Mouse (Mus musculus): ENCODE measurements around the gene Kcnma1. TPM values are rescaled to one million over a fixed set of nuclear protein-coding genes. Genes with fewer than 3 reads are reported as not detected.

Kcnma1 gene
- total and polyA plus RNA-seq, 3 experiments, result not detected

DNA sequence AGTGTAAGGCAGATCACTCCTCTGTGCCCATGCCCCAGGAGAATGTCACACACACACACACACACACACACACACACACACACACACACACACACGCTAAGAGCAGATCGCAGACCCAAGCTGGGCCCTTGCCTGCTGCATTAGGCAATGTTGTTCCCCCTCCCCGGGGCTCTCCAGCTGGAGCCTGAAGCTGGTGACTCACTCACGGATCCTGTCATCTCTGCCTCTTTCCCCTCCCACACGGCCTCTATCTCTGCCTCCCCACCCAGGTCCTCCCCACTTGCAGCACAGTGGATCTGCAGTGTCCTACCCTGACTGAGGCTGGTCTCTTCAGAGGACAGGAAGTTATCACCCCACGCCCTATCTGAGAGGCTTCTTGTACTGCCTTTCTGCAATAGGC is 128.8 kb downstream of the Kcnma1 start:
- TF ChIP-seq EP300 (IDR thresholded peaks at IDR 0.05; ENCODE audit: low read depth in 1 of 2, low read length in 2 of 2), result no peak
- TF ChIP-seq GABPA (IDR thresholded peaks at IDR 0.05; ENCODE audit: low read depth, low read length), result no peak
- no peak for TF ChIP-seq NELFE (IDR thresholded peaks at IDR 0.05; ENCODE audit: low read depth, low read length)
- no peak for TF ChIP-seq POLR2AphosphoS2 (IDR thresholded peaks at IDR 0.05; ENCODE audit: low read length)
- no peak for TF ChIP-seq TBP (IDR thresholded peaks at IDR 0.05; ENCODE audit: low read depth, low read length)
- TF ChIP-seq RAD21 (IDR thresholded peaks at IDR 0.05; ENCODE audit: low read depth, low read length), result no peak
- no peak for TF ChIP-seq ELF1 (IDR thresholded peaks at IDR 0.05; ENCODE audit: low read depth, low read length)
- no peak for TF ChIP-seq SIN3A (IDR thresholded peaks at IDR 0.05; ENCODE audit: low read length)
- TF ChIP-seq BHLHE40 (IDR thresholded peaks at IDR 0.05; ENCODE audit: borderline replicate concordance, low read depth, low read length), result no peak
- no peak for TF ChIP-seq E2F4 (IDR thresholded peaks at IDR 0.05; ENCODE audit: borderline replicate concordance, low read depth, low read length)
- TF ChIP-seq TAL1 (IDR thresholded peaks at IDR 0.05; ENCODE audit: low read length), result no peak
- no peak for TF ChIP-seq ZMIZ1 (IDR thresholded peaks at IDR 0.05; ENCODE audit: low read depth, low read length)
- TF ChIP-seq JUND (IDR thresholded peaks at IDR 0.05; ENCODE audit: low read depth, low read length), result no peak
- DNase-seq (ENCODE audit: low read depth, low spot score), result no peak
- H3K4me3 ChIP-seq (ENCODE audit: control insufficient read depth in 1 of 2, insufficient read depth in 1 of 2, low read depth in 2 of 2, low read length in 2 of 2), result no peak overlapping the region
- no peaks in the 10 kb centered on the region for H3K27me3 ChIP-seq (ENCODE audit: control insufficient read depth in 1 of 2, insufficient read depth in 2 of 2, low read length in 2 of 2)
- no peaks in the 10 kb centered on the region for H3K36me3 ChIP-seq (ENCODE audit: control insufficient read depth in 1 of 2, insufficient read depth in 2 of 2, low read length in 2 of 2)
- H3K4me1 ChIP-seq (ENCODE audit: control insufficient read depth in 1 of 2, insufficient read depth in 2 of 2, low read length in 2 of 2), result no peaks in the 10 kb centered on the region
- no peak overlapping the region for H3K9ac ChIP-seq (ENCODE audit: control insufficient read depth, low read depth, low read length, poor library complexity, severe bottlenecking)
- H3K79me2 ChIP-seq (ENCODE audit: control insufficient read depth, insufficient read depth, low read length, poor library complexity), result no peaks in the 10 kb centered on the region
- H3K9me3 ChIP-seq (replicated peaks; ENCODE audit: insufficient read depth, low read length), result no peaks in the 10 kb centered on the region
- no peak overlapping the region for H3K27ac ChIP-seq (ENCODE audit: control insufficient read depth, low read depth, low read length)

DNA sequence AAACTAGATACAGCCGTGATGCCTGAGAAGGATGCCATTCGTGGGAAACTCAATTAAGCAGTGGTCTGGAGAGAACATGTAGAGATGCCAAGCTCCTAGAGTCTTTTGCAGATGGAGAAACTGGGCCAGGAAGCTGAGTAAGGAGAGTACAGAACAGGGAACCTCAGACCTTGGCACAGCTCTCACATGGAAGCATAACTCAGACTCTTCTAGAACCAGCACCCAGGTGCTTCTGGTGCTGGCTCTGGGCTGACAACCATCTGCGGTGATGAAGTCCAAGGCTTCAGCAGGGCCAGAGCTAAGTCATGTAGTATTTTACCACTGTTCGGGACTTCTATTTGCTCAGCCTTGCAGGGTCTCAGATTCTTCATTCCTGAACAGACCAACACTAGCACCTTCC is 129.2 kb downstream of the Kcnma1 start:
- Histone ChIP-seq H3K9ac (ENCODE audit: control insufficient read depth, low read depth, low read length, poor library complexity, severe bottlenecking) (no peak overlapping the region), H3K9me3 (replicated peaks; ENCODE audit: insufficient read depth, low read length) (no peaks in the 10 kb centered on the region), H3K27me3 (ENCODE audit: control insufficient read depth in 1 of 2, insufficient read depth in 2 of 2, low read length in 2 of 2) (no peaks in the 10 kb centered on the region), H3K4me3 (ENCODE audit: control insufficient read depth in 1 of 2, insufficient read depth in 1 of 2, low read depth in 2 of 2, low read length in 2 of 2) (no peak overlapping the region), H3K79me2 (ENCODE audit: control insufficient read depth, insufficient read depth, low read length, poor library complexity) (no peaks in the 10 kb centered on the region), H3K4me1 (ENCODE audit: control insufficient read depth in 1 of 2, insufficient read depth in 2 of 2, low read length in 2 of 2) (no peaks in the 10 kb centered on the region), H3K27ac (ENCODE audit: control insufficient read depth, low read depth, low read length) (no peak overlapping the region), H3K36me3 (ENCODE audit: control insufficient read depth in 1 of 2, insufficient read depth in 2 of 2, low read length in 2 of 2) (no peaks in the 10 kb centered on the region)
- TF ChIP-seq CTCF (IDR thresholded peaks at IDR 0.05 in 2 of 3, conservative IDR thresholded peaks at IDR 0.05 in 1 of 3; ENCODE audit: control insufficient read depth in 1 of 3, insufficient read depth in 1 of 3, low read depth in 2 of 3, low read length in 3 of 3, poor library complexity in 1 of 3, severe bottlenecking in 1 of 3) (no peak), USF1 (IDR thresholded peaks at IDR 0.05; ENCODE audit: low read depth, low read length) (no peak), ELF1 (IDR thresholded peaks at IDR 0.05; ENCODE audit: low read depth, low read length) (no peak), NELFE (IDR thresholded peaks at IDR 0.05; ENCODE audit: low read depth, low read length) (no peak), SIN3A (IDR thresholded peaks at IDR 0.05; ENCODE audit: low read length) (no peak), POLR2AphosphoS5 (IDR thresholded peaks at IDR 0.05; ENCODE audit: borderline replicate concordance, low read depth, low read length) (no peak), RCOR1 (IDR thresholded peaks at IDR 0.05; ENCODE audit: low read depth, low read length) (no peak)
- no peak for DNase-seq (ENCODE audit: low read depth, low spot score)

All from MEL (cell line).